14 mouse cellular contexts compared by ENCODE assay signal in genomic region chr10:62862435-62862834, GRCm38 (mm10). TPM values are rescaled to one million over a fixed set of nuclear protein-coding genes. Genes with fewer than 3 reads are reported as not detected.
DNase-seq lines count a peak whose midpoint lies in the region; ATAC-seq and TF ChIP-seq lines count a peak whose summit lies in the region.
"Had no signal": no experiment of that assay in that cellular context is flagged by ENCODE, and none has a peak within 500 bp of the region (broad histone marks: within the 10 kb centered on the region; RNA-seq: fewer than 3 reads in every experiment).

No protein-coding gene starts in this region.

- H3K4me3 ChIP-seq in hindbrain, postnatal 0 days (ENCODE audit: low read length) = no peak overlapping the region
- no peak overlapping the region for H3K4me3 ChIP-seq in hindbrain, embryonic 13.5 days
- H3K4me3 ChIP-seq in midbrain, postnatal 0 days (ENCODE audit: low read depth, low read length) = no peak overlapping the region
- H3K4me3 ChIP-seq in midbrain, embryonic 15.5 days = no peak overlapping the region
- H3K4me3 ChIP-seq: limb, embryonic 13.5 days had no signal

- 97% methylated on average over 1 of the region's 1 CpGs for WGBS in hindbrain, postnatal 0 days
- 97% methylated on average over 1 of the region's 1 CpGs for WGBS in hindbrain, embryonic 13.5 days
- 97% methylated on average over 1 of the region's 1 CpGs for WGBS in midbrain, postnatal 0 days
- 90% methylated on average over 1 of the region's 1 CpGs for WGBS in midbrain, embryonic 15.5 days

- TF ChIP-seq CTCF in hindbrain, postnatal 0 days (IDR thresholded peaks at IDR 0.05; ENCODE audit: low read depth) = peak; percentile 50
- TF ChIP-seq CTCF in midbrain, postnatal 0 days (IDR thresholded peaks at IDR 0.05) = peak; percentile 63

- H3K36me3 ChIP-seq in hindbrain, postnatal 0 days (ENCODE audit: insufficient read depth, low read length) = no peaks in the 10 kb centered on the region
- peaks cover 12% of the 10 kb centered on the region for H3K36me3 ChIP-seq in hindbrain, embryonic 13.5 days
- H3K36me3 ChIP-seq in midbrain, postnatal 0 days (ENCODE audit: insufficient read depth, low read length) = no peaks in the 10 kb centered on the region
- no peaks in the 10 kb centered on the region for H3K36me3 ChIP-seq in midbrain, embryonic 15.5 days (replicated peaks)
- H3K36me3 ChIP-seq in splenic B cell, adult 2 months (ENCODE audit: control insufficient read depth, insufficient read depth, low read length, poor library complexity, severe bottlenecking) = no peaks in the 10 kb centered on the region

- H3K9ac ChIP-seq in hindbrain, postnatal 0 days (replicated peaks; ENCODE audit: low read length) = no peak overlapping the region
- no peak overlapping the region for H3K9ac ChIP-seq in hindbrain, embryonic 13.5 days
- H3K9ac ChIP-seq in midbrain, postnatal 0 days (replicated peaks; ENCODE audit: low read length, poor library complexity, severe bottlenecking) = no peak overlapping the region
- no peak overlapping the region for H3K9ac ChIP-seq in midbrain, embryonic 15.5 days
- H3K9ac ChIP-seq: forebrain, embryonic 15.5 days; limb, embryonic 13.5 days; neural tube, embryonic 15.5 days had no signal

- no peak overlapping the region for H3K27ac ChIP-seq in hindbrain, postnatal 0 days
- no peak overlapping the region for H3K27ac ChIP-seq in hindbrain, embryonic 13.5 days
- no peak overlapping the region for H3K27ac ChIP-seq in midbrain, postnatal 0 days (ENCODE audit: low read depth, low read length)
- no peak overlapping the region for H3K27ac ChIP-seq in midbrain, embryonic 15.5 days
- H3K27ac ChIP-seq: forebrain, embryonic 15.5 days; limb, embryonic 13.5 days; neural tube, embryonic 15.5 days had no signal

- H3K4me2 ChIP-seq in hindbrain, postnatal 0 days (ENCODE audit: low read depth, low read length) = no peak overlapping the region
- no peak overlapping the region for H3K4me2 ChIP-seq in hindbrain, embryonic 13.5 days
- no peak overlapping the region for H3K4me2 ChIP-seq in midbrain, postnatal 0 days (ENCODE audit: low read depth, low read length, poor library complexity, severe bottlenecking)
- no peak overlapping the region for H3K4me2 ChIP-seq in midbrain, embryonic 15.5 days
- H3K4me2 ChIP-seq: forebrain, embryonic 15.5 days; heart, embryonic 11.5 days; limb, embryonic 13.5 days had no signal

- H3K27me3 ChIP-seq in hindbrain, postnatal 0 days (ENCODE audit: insufficient read depth, low read length) = no peaks in the 10 kb centered on the region
- H3K27me3 ChIP-seq in hindbrain, embryonic 13.5 days = no peaks in the 10 kb centered on the region
- H3K27me3 ChIP-seq in midbrain, postnatal 0 days (ENCODE audit: insufficient read depth, low read length) = no peaks in the 10 kb centered on the region
- H3K27me3 ChIP-seq in midbrain, embryonic 15.5 days (replicated peaks) = no peaks in the 10 kb centered on the region
- no peaks in the 10 kb centered on the region for H3K27me3 ChIP-seq in splenic B cell, adult 2 months (ENCODE audit: control insufficient read depth, insufficient read depth, low read length, poor library complexity, severe bottlenecking)
- H3K27me3 ChIP-seq: forebrain, embryonic 15.5 days; limb, embryonic 13.5 days; neural tube, embryonic 15.5 days had no signal

- no peak for DNase-seq in hindbrain, postnatal 0 days (ENCODE audit: low spot score)
- peak; percentile 26 for DNase-seq in midbrain, postnatal 0 days (ENCODE audit: low spot score)
- peak; percentile 4 for DNase-seq in Muller cell, postnatal 12 days (ENCODE audit: inconsistent ontology term)
- peak; percentile 62 for DNase-seq in splenic B cell, adult 2 months (ENCODE audit: low read depth, low spot score)
- no peak for DNase-seq in layer of hippocampus, adult 11-12 months (ENCODE audit: low spot score)
- DNase-seq in heart, adult 9 months (ENCODE audit: low spot score in 2 of 2) = no peak

- H3K4me1 ChIP-seq in hindbrain, postnatal 0 days (ENCODE audit: insufficient read depth, low read length) = peaks cover 21% of the 10 kb centered on the region
- peaks cover 38% of the 10 kb centered on the region for H3K4me1 ChIP-seq in hindbrain, embryonic 13.5 days (replicated peaks)
- H3K4me1 ChIP-seq in midbrain, postnatal 0 days (ENCODE audit: insufficient read depth, low read length) = peaks cover 12% of the 10 kb centered on the region; the same call in 1 of the 2 replicates
- peaks cover 38% of the 10 kb centered on the region for H3K4me1 ChIP-seq in midbrain, embryonic 15.5 days

- no peaks in the 10 kb centered on the region for H3K9me3 ChIP-seq in hindbrain, postnatal 0 days (ENCODE audit: low read length)
- no peaks in the 10 kb centered on the region for H3K9me3 ChIP-seq in hindbrain, embryonic 13.5 days
- no peaks in the 10 kb centered on the region for H3K9me3 ChIP-seq in midbrain, postnatal 0 days (ENCODE audit: low read length)
- H3K9me3 ChIP-seq in midbrain, embryonic 15.5 days = no peaks in the 10 kb centered on the region
- H3K9me3 ChIP-seq: forebrain, embryonic 15.5 days; limb, embryonic 13.5 days; neural tube, embryonic 15.5 days had no signal

- no peak for ATAC-seq in hindbrain, postnatal 0 days
- ATAC-seq in hindbrain, embryonic 13.5 days (ENCODE audit: low FRiP score) = no peak
- no peak for ATAC-seq in midbrain, postnatal 0 days (ENCODE audit: low FRiP score)
- ATAC-seq in midbrain, embryonic 15.5 days (replicated peaks) = no peak
- ATAC-seq: activated CD4-positive, CD25-positive, alpha-beta regulatory T cell, adult 4 months; forebrain, embryonic 15.5 days; inflammation-experienced regulatory T-cells, adult 6 months had no signal

RNA-seq across cellular contexts. Expression of gene Tet1, which starts 46.4 kb away (rescaled TPM):
- total RNA-seq in hindbrain, postnatal 0 days (2014; rRNA removed) = 32.8 and 39.5 TPM in 2 replicates
- 30.3 and 32.2 TPM in 2 replicates for polyA plus RNA-seq in hindbrain, postnatal 0 days (2015; fragmentation: Nextera tagmentation; extraction: Ambion mirVana)
- polyA plus RNA-seq in hindbrain, embryonic 13.5 days (2015; fragmentation: Nextera tagmentation; extraction: Ambion mirVana) = 35.1 and 35.8 TPM in 2 replicates
- 29.0 and 40.5 TPM in 2 replicates for total RNA-seq in midbrain, postnatal 0 days (2014; rRNA removed)
- 31.1 and 34.9 TPM in 2 replicates for polyA plus RNA-seq in midbrain, postnatal 0 days (2015; fragmentation: Nextera tagmentation; extraction: Ambion mirVana)
- polyA plus RNA-seq in midbrain, embryonic 15.5 days (2015; fragmentation: Nextera tagmentation; extraction: Ambion mirVana) = 41.8 and 43.0 TPM in 2 replicates

RNA-seq across cellular contexts. Expression of gene Slc25a16, which starts 58.0 kb away (rescaled TPM):
- total RNA-seq in hindbrain, postnatal 0 days (2014; rRNA removed) = 15.7 and 23.1 TPM in 2 replicates
- 13.7 and 15.4 TPM in 2 replicates for polyA plus RNA-seq in hindbrain, postnatal 0 days (2015; fragmentation: Nextera tagmentation; extraction: Ambion mirVana)
- polyA plus RNA-seq in hindbrain, embryonic 13.5 days (2015; fragmentation: Nextera tagmentation; extraction: Ambion mirVana) = 13.9 and 14.5 TPM in 2 replicates
- 19.0 and 23.0 TPM in 2 replicates for total RNA-seq in midbrain, postnatal 0 days (2014; rRNA removed)
- 12.3 and 13.7 TPM in 2 replicates for polyA plus RNA-seq in midbrain, postnatal 0 days (2015; fragmentation: Nextera tagmentation; extraction: Ambion mirVana)
- polyA plus RNA-seq in midbrain, embryonic 15.5 days (2015; fragmentation: Nextera tagmentation; extraction: Ambion mirVana) = 13.9 and 14.3 TPM in 2 replicates

Comparison
In these comparisons a context has a peak if more than half of its experiments do, and no peak if none do; other contexts are left out.
1. DNase-seq: peak in midbrain, postnatal 0 days (single experiment), Muller cell, postnatal 12 days (single experiment) and splenic B cell, adult 2 months (single experiment); none in hindbrain, postnatal 0 days (single experiment), layer of hippocampus, adult 11-12 months (single experiment) and heart, adult 9 months (0 of 2).